ENCODE assay signal across 17 mouse cellular contexts in genomic region chr13:41008271-41008670, GRCm38 (mm10).
"Had no signal": no experiment of that assay in that cellular context is flagged by ENCODE, and none has a peak within 500 bp of the region (broad histone marks: within the 10 kb centered on the region; RNA-seq: fewer than 3 reads in every experiment).

No protein-coding gene starts in this region.

- H3K9ac ChIP-seq: lung, embryonic 15.5 days; midbrain, embryonic 13.5 days; midbrain, embryonic 15.5 days; neural tube, embryonic 12.5 days; stomach, embryonic 15.5 days had no signal

- H3K4me3 ChIP-seq: lung, embryonic 15.5 days; megakaryocyte, embryonic 14.5 days; midbrain, embryonic 13.5 days; midbrain, embryonic 15.5 days; neural tube, embryonic 12.5 days; stomach, embryonic 15.5 days had no signal

- DNase-seq: lung, adult 2 months; lung, postnatal 14 days; lung, postnatal 36 days; right cerebral cortex, postnatal 14 days; thymus, adult 2 months; thymus, postnatal 25 days; thymus, postnatal 4 days had no signal

- H3K27ac ChIP-seq: lung, embryonic 15.5 days; macrophage; midbrain, embryonic 13.5 days; midbrain, embryonic 15.5 days; neural tube, embryonic 12.5 days; stomach, embryonic 15.5 days; stomach, postnatal 0 days had no signal

- H3K4me2 ChIP-seq: lung, embryonic 15.5 days; midbrain, embryonic 11.5 days; midbrain, embryonic 13.5 days; midbrain, embryonic 15.5 days; neural tube, embryonic 12.5 days; stomach, embryonic 15.5 days had no signal

- H3K4me1 ChIP-seq: lung, embryonic 15.5 days; midbrain, embryonic 13.5 days; midbrain, embryonic 15.5 days; neural tube, embryonic 12.5 days; stomach, embryonic 15.5 days had no signal

- H3K9me3 ChIP-seq: lung, embryonic 15.5 days; megakaryocyte, embryonic 14.5 days; midbrain, embryonic 13.5 days; midbrain, embryonic 15.5 days; neural tube, embryonic 12.5 days; stomach, embryonic 15.5 days had no signal

- H3K27me3 ChIP-seq: lung, embryonic 15.5 days; megakaryocyte, embryonic 14.5 days; midbrain, embryonic 13.5 days; midbrain, embryonic 15.5 days; neural tube, embryonic 12.5 days; stomach, embryonic 15.5 days had no signal

- ATAC-seq: lung, postnatal 0 days; midbrain, embryonic 13.5 days; midbrain, embryonic 15.5 days had no signal
